ENCODE assay signal across 8 mouse cellular contexts in genomic region chr10:42863621-42864391, GRCm38 (mm10). TPM values are rescaled to one million over a fixed set of nuclear protein-coding genes. Genes with fewer than 3 reads are reported as not detected.
A peak's percentile ranks its signal among the peaks of the same experiment; 100 is the strongest.
DNase-seq lines count a peak whose midpoint lies in the region; ATAC-seq and TF ChIP-seq lines count a peak whose summit lies in the region.

No protein-coding gene starts in this region.

- no peak overlapping the region for H3K9ac ChIP-seq in liver, adult 2 months (ENCODE audit: low read depth, low read length)
- peak overlapping the region; percentile 35 for H3K9ac ChIP-seq in intestine, embryonic 16.5 days (ENCODE audit: low read depth, low read length)
- peak overlapping the region; percentile 18; the same call in 1 of the 2 replicates for H3K9ac ChIP-seq in midbrain, embryonic 15.5 days

- 42% methylated on average over 31 of the region's 31 CpGs for WGBS in liver, adult 2 months
- WGBS in cerebellum, adult 2 months: 6% methylated on average over 31 of the region's 31 CpGs
- WGBS in intestine, embryonic 16.5 days: 33% methylated on average over 31 of the region's 31 CpGs
- 32% methylated on average over 31 of the region's 31 CpGs for WGBS in midbrain, embryonic 15.5 days

- H3K4me1 ChIP-seq in liver, adult 2 months (ENCODE audit: control insufficient read depth, insufficient read depth, low read length): peaks cover 5% of the 10 kb centered on the region; the same call in 1 of the 2 replicates
- H3K4me1 ChIP-seq in cerebellum, adult 2 months (ENCODE audit: control insufficient read depth, insufficient read depth, low read length): no peaks in the 10 kb centered on the region
- peaks cover 25% of the 10 kb centered on the region for H3K4me1 ChIP-seq in intestine, embryonic 16.5 days (ENCODE audit: control insufficient read depth, insufficient read depth, low read length)
- peaks cover 61% of the 10 kb centered on the region for H3K4me1 ChIP-seq in midbrain, embryonic 15.5 days
- H3K4me1 ChIP-seq in testis, adult 2 months (ENCODE audit: control insufficient read depth, insufficient read depth, low read length): no peaks in the 10 kb centered on the region; the same call in 1 of the 2 replicates

- peak overlapping the region; percentile 10; the same call in 1 of the 2 replicates for H3K4me3 ChIP-seq in liver, adult 2 months (ENCODE audit: insufficient read depth, low read depth, low read length)
- peak overlapping the region; percentile 54 for H3K4me3 ChIP-seq in cerebellum, adult 2 months (replicated peaks; ENCODE audit: insufficient read depth, low read depth, low read length)
- peak overlapping the region; percentile 43 for H3K4me3 ChIP-seq in intestine, embryonic 16.5 days (ENCODE audit: low read length)
- peak overlapping the region; percentile 31 for H3K4me3 ChIP-seq in midbrain, embryonic 15.5 days
- peak overlapping the region; percentile 23 for H3K4me3 ChIP-seq in testis, adult 2 months (ENCODE audit: control insufficient read depth, low read depth, low read length)

- H3K4me2 ChIP-seq in intestine, embryonic 16.5 days (ENCODE audit: low read depth, low read length): peak overlapping the region; percentile 48
- peak overlapping the region; percentile 51 for H3K4me2 ChIP-seq in midbrain, embryonic 15.5 days

- no peaks in the 10 kb centered on the region for H3K79me2 ChIP-seq in liver, adult 2 months (ENCODE audit: control insufficient read depth, insufficient read depth, low read length)

- no peak for TF ChIP-seq CTCF in liver, adult 2 months (IDR thresholded peaks at IDR 0.05; ENCODE audit: low read depth, low read length)
- no peak for TF ChIP-seq CTCF in cerebellum, adult 2 months (IDR thresholded peaks at IDR 0.05; ENCODE audit: borderline replicate concordance, insufficient read depth, low read depth, low read length)
- TF ChIP-seq CTCF in testis, adult 2 months (IDR thresholded peaks at IDR 0.05; ENCODE audit: control insufficient read depth, insufficient read depth, insufficient replicate concordance, low read depth, low read length): no peak

- H3K27ac ChIP-seq in liver, adult 2 months (replicated peaks; ENCODE audit: insufficient read depth, low read depth, low read length): no peak overlapping the region
- no peak overlapping the region for H3K27ac ChIP-seq in cerebellum, adult 2 months (ENCODE audit: insufficient read depth, low read length)
- no peak overlapping the region for H3K27ac ChIP-seq in intestine, embryonic 16.5 days (ENCODE audit: low read length)
- peak overlapping the region; percentile 57 for H3K27ac ChIP-seq in midbrain, embryonic 15.5 days
- no peak overlapping the region for H3K27ac ChIP-seq in testis, adult 2 months (ENCODE audit: control insufficient read depth, insufficient read depth, low read depth, low read length)

- no peaks in the 10 kb centered on the region for H3K27me3 ChIP-seq in liver, adult 2 months (ENCODE audit: control insufficient read depth, insufficient read depth, low read length)
- peaks cover 2% of the 10 kb centered on the region; the same call in 1 of the 2 replicates for H3K27me3 ChIP-seq in cerebellum, adult 2 months (ENCODE audit: control insufficient read depth, insufficient read depth, low read length)
- no peaks in the 10 kb centered on the region for H3K27me3 ChIP-seq in intestine, embryonic 16.5 days (replicated peaks; ENCODE audit: control insufficient read depth, insufficient read depth, low read length)
- H3K27me3 ChIP-seq in midbrain, embryonic 15.5 days (replicated peaks): no peaks in the 10 kb centered on the region
- no peaks in the 10 kb centered on the region for H3K27me3 ChIP-seq in testis, adult 2 months (ENCODE audit: control insufficient read depth, insufficient read depth, low read length)

- H3K9me3 ChIP-seq in intestine, embryonic 16.5 days (ENCODE audit: control insufficient read depth, low read length): no peaks in the 10 kb centered on the region
- no peaks in the 10 kb centered on the region for H3K9me3 ChIP-seq in midbrain, embryonic 15.5 days

- ATAC-seq in intestine, embryonic 16.5 days: peak; percentile 19; the same call in 1 of the 2 replicates
- 0 out of 2 replicates have a peak, but pooled peaks have one; percentile 8 for ATAC-seq in midbrain, embryonic 15.5 days (replicated peaks)

- intact Hi-C loops in left cerebral cortex, postnatal 4 days (cut with DNase I): no loop called here

- H3K36me3 ChIP-seq in liver, adult 2 months (ENCODE audit: control insufficient read depth, insufficient read depth, low read length): no peaks in the 10 kb centered on the region
- H3K36me3 ChIP-seq in intestine, embryonic 16.5 days (ENCODE audit: control insufficient read depth, insufficient read depth, low read length): no peaks in the 10 kb centered on the region
- no peaks in the 10 kb centered on the region for H3K36me3 ChIP-seq in midbrain, embryonic 15.5 days (replicated peaks)
- H3K36me3 ChIP-seq in testis, adult 2 months (ENCODE audit: control insufficient read depth, insufficient read depth, low read length): no peaks in the 10 kb centered on the region

- no peak for TF ChIP-seq POLR2A in liver, adult 2 months (IDR thresholded peaks at IDR 0.05; ENCODE audit: extremely low read depth, insufficient read depth, low read length)
- no peak for TF ChIP-seq POLR2A in cerebellum, adult 2 months (IDR thresholded peaks at IDR 0.05; ENCODE audit: borderline replicate concordance, insufficient read depth, low read length)
- no peak for TF ChIP-seq POLR2A in testis, adult 2 months (IDR thresholded peaks at IDR 0.05; ENCODE audit: control insufficient read depth, low read depth, low read length)

- DNase-seq in liver, adult 2 months (ENCODE audit: extremely low read depth, low read depth, low spot score): no peak
- no peak for DNase-seq in liver
- peak; percentile 29 to 47 for DNase-seq in cerebellum, adult 2 months
- peak; percentile 73 for DNase-seq in gastrocnemius, postnatal 10 days
- peak; percentile 77 for DNase-seq in left cerebral cortex, postnatal 4 days

RNA-seq across cellular contexts. Expression of gene Scml4, which starts 3.6 kb away (rescaled TPM):
- 0.20 and 0.28 TPM in 2 replicates for total RNA-seq in liver, adult 2 months (2014; rRNA removed)
- polyA plus RNA-seq in liver, adult 2 months (2012; rRNA removed): 0.30 and 0.50 TPM in 2 replicates
- polyA plus RNA-seq in cerebellum, adult 2 months (2012; rRNA removed): 0.82 and 0.98 TPM in 2 replicates
- 1 to 10 TPM; 3.3 to 3.8 TPM for total RNA-seq in gastrocnemius, postnatal 10 days (2021)
- 34.1 and 35.9 TPM in 2 replicates for polyA plus RNA-seq in intestine, embryonic 16.5 days (2015; fragmentation: Nextera tagmentation; extraction: Ambion mirVana)
- 10 to 100 TPM; 11.1 to 11.6 TPM for total RNA-seq in left cerebral cortex, postnatal 4 days (2021)
- 19.2 and 19.9 TPM in 2 replicates for polyA plus RNA-seq in midbrain, embryonic 15.5 days (2015; fragmentation: Nextera tagmentation; extraction: Ambion mirVana)
- 0.56 and 0.65 TPM in 2 replicates for polyA plus RNA-seq in testis, adult 2 months (2012; rRNA removed)

Comparison
In these comparisons a context has a peak if more than half of its experiments do, and no peak if none do; other contexts are left out.
1. DNase-seq: peak in cerebellum, adult 2 months (2 of 2), gastrocnemius, postnatal 10 days (single experiment) and left cerebral cortex, postnatal 4 days (single experiment); none in liver, adult 2 months (single experiment) and liver (single experiment).
2. RNA of gene Scml4, which starts 3.6 kb away (polyA plus RNA-seq): 34.1 to 35.9 TPM in intestine, embryonic 16.5 days and 19.2 to 19.9 TPM in midbrain, embryonic 15.5 days; 0.82 to 0.98 TPM in cerebellum, adult 2 months, 0.56 to 0.65 TPM in testis, adult 2 months and 0.30 to 0.50 TPM in liver, adult 2 months; every median in the first group is over 10 times any median in the second.
3. Peak in every context shown above with its lines, with median percentiles within 50 percentile points of each other: H3K4me3 ChIP-seq.